ENCODE assay signal across 8 mouse cellular contexts in the genomic region with DNA sequence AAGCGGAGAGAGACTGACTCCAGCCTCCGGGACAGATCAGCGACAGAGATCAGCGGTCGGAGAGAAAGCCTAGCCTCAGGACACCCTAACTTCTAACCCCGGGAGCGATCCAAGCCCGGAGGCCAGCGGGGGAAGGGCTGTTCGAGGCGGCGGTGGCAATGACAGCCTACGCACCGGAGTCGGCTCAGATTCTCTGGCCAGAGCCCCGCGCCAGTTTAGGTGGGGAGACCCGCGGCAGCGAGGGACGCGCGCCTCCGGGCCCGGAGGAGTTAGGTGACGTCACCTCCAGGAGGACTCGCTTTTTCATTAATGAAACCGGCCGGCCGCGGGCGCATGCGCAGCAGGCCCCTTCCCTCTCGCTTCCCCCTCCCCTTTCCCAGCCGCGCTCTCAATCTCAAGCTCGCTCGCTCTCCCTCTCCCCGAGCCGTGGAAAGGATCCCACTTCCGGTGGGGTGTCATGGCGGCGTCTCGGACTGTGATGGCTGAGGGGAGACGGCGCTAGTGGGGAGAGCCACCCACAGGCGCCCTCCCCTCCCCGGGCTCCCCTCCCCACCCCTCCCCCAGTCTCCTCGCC. TPM values are rescaled to one million over a fixed set of nuclear protein-coding genes. Genes with fewer than 3 reads are reported as not detected.
A peak's percentile ranks its signal among the peaks of the same experiment; 100 is the strongest.
DNase-seq lines count a peak whose midpoint lies in the region; ATAC-seq lines count a peak whose summit lies in the region.

A gene (plus strand): TSS at position 460 of the 574 bp plus-strand sequence.

- peaks cover 5% of the 10 kb centered on the region for H3K27me3 ChIP-seq in megakaryocyte, embryonic 14.5 days (replicated peaks)

- H3K4me1 ChIP-seq in megakaryocyte, embryonic 14.5 days, result peaks cover 40% of the 10 kb centered on the region

- peak within 1 kb of the TSS; percentile 95 for H3K4me3 ChIP-seq in megakaryocyte, embryonic 14.5 days (replicated peaks)

- peak; percentile 98 for DNase-seq in ZHBTc4 (ENCODE audit: low read depth, low spot score)
- peak; percentile 92 to 93 for DNase-seq in gastrocnemius, adult 8-10 months (ENCODE audit: low spot score in 2 of 2)
- DNase-seq in hindlimb bud, embryonic 11.5 days (ENCODE audit: extremely low spot score, low read depth, low spot score), result peak; percentile 81
- peak; percentile 89 to 93 for DNase-seq in left cerebral cortex, adult 8-10 months (ENCODE audit: low spot score in 2 of 2)
- DNase-seq in right cerebral cortex, postnatal 10 days (ENCODE audit: low spot score in 2 of 2), result peak; percentile 97 to 98
- peak; percentile 93 for DNase-seq in urinary bladder, postnatal 25 days (ENCODE audit: low spot score)

- ATAC-seq in common myeloid progenitor, adult 5-6 weeks (replicated peaks; ENCODE audit: low read depth, poor library complexity, severe bottlenecking), result peak; percentile 80

- no peaks in the 10 kb centered on the region for H3K36me3 ChIP-seq in megakaryocyte, embryonic 14.5 days (replicated peaks; ENCODE audit: low read length)

- peaks cover 7% of the 10 kb centered on the region for H3K9me3 ChIP-seq in megakaryocyte, embryonic 14.5 days

RNA-seq across cellular contexts. Expression of the gene that starts here (rescaled TPM):
- 16.1 and 17.5 TPM in 2 replicates for total RNA-seq in common myeloid progenitor, adult 5-6 weeks (2017)
- total RNA-seq in gastrocnemius, adult 8-10 months (2022), result 10 to 100 TPM; 13.8 to 17.5 (median 16.6) TPM
- 100 to 1,000 TPM; 105 to 139 (median 119) TPM for total RNA-seq in left cerebral cortex, adult 8-10 months (2022)
- 4.5 and 6.1 TPM in 2 replicates for polyA plus RNA-seq in megakaryocyte, embryonic 14.5 days (2012; ENCODE audit: insufficient read depth, low replicate concordance)

Comparison
In these comparisons a context has a peak if more than half of its experiments do, and no peak if none do; other contexts are left out.
1. Peak in every context shown above with its lines: DNase-seq, ATAC-seq and H3K4me3 ChIP-seq.